Mouse (Mus musculus): ENCODE measurements around the gene Cox10. TPM values are rescaled to one million over a fixed set of nuclear protein-coding genes. Genes with fewer than 3 reads are reported as not detected.

Cox10 gene
- polyA plus RNA-seq, 1 experiment from 2014 or later = 12.4 TPM

- 80% methylated on average over 9 of the region's 9 CpGs for WGBS (ENCODE audit: insufficient replicate concordance)
- Histone ChIP-seq H3K36me3 (no peaks in the 10 kb centered on the region), H3K4me2 (no peak overlapping the region), H3K27ac (no peak overlapping the region), H3K27me3 (no peaks in the 10 kb centered on the region), H3K9me3 (replicated peaks) (no peaks in the 10 kb centered on the region), H3K4me3 (replicated peaks) (no peak overlapping the region), H3K9ac (no peak overlapping the region), H3K4me1 (replicated peaks) (peaks cover 19% of the 10 kb centered on the region)
- ATAC-seq (ENCODE audit: low read depth) = no peak
- DNase-seq = no peak
These were observed 56.7 kb downstream of the Cox10 start for GRCm38 (mm10) chr11:64022403-64023047.

- Histone ChIP-seq H3K27me3 (no peaks in the 10 kb centered on the region), H3K9ac (no peak overlapping the region), H3K36me3 (no peaks in the 10 kb centered on the region), H3K4me3 (replicated peaks) (no peak overlapping the region), H3K4me1 (replicated peaks) (peaks cover 24% of the 10 kb centered on the region), H3K4me2 (no peak overlapping the region), H3K27ac (no peak overlapping the region), H3K9me3 (replicated peaks) (no peaks in the 10 kb centered on the region)
- ATAC-seq (ENCODE audit: low read depth) = peak; percentile 78
- 25% methylated on average over 8 of the region's 8 CpGs for WGBS (ENCODE audit: insufficient replicate concordance)
- DNase-seq = no peak
These were observed 60.0 kb downstream of the Cox10 start for GRCm38 (mm10) chr11:64019235-64019634.

- H3K9ac ChIP-seq = no peak overlapping the region
- H3K9me3 ChIP-seq (replicated peaks) = no peaks in the 10 kb centered on the region
- H3K27ac ChIP-seq = no peak overlapping the region
- 58% methylated on average over 5 of the region's 5 CpGs for WGBS (ENCODE audit: insufficient replicate concordance)
- no peak for DNase-seq
- H3K4me2 ChIP-seq = no peak overlapping the region
- no peak for ATAC-seq (ENCODE audit: low read depth)
- H3K4me3 ChIP-seq (replicated peaks) = no peak overlapping the region
- H3K4me1 ChIP-seq (replicated peaks) = peaks cover 17% of the 10 kb centered on the region
- H3K36me3 ChIP-seq = no peaks in the 10 kb centered on the region
- H3K27me3 ChIP-seq = no peaks in the 10 kb centered on the region
These were observed 61.1 kb downstream of the Cox10 start for GRCm38 (mm10) chr11:64018165-64018564.

DNA sequence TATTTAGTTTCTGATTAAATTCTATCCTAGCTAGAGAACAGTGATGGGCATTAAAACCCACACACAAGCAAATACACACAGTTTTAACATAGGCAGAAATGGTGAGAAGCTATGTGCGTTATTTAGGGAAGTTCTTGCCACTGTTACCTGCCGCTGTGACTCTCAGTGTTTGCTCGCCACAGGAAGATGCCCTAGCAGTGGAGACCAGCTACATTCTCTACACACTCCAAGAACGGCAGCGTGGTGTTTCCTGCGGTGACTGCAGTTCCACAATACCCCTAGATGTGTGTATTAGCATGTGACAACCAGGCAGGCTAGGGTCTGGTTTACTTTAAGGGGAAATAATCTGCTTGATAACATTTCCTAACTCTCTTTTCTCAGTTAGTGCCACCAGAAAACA is 64.0 kb downstream of the Cox10 start:
- DNase-seq = no peak
- Histone ChIP-seq H3K27ac (no peak overlapping the region), H3K36me3 (no peaks in the 10 kb centered on the region), H3K9me3 (replicated peaks) (no peaks in the 10 kb centered on the region), H3K4me2 (no peak overlapping the region), H3K9ac (no peak overlapping the region), H3K27me3 (no peaks in the 10 kb centered on the region), H3K4me3 (replicated peaks) (no peak overlapping the region), H3K4me1 (replicated peaks) (peaks cover 33% of the 10 kb centered on the region)
- WGBS (ENCODE audit: insufficient replicate concordance) = 57% methylated on average over 6 of the region's 6 CpGs
- ATAC-seq (ENCODE audit: low read depth) = no peak

GRCm38 (mm10) chr11:64010724-64011496 is 68.4 kb downstream of the Cox10 start:
- Histone ChIP-seq H3K9me3 (replicated peaks) (no peaks in the 10 kb centered on the region), H3K27me3 (no peaks in the 10 kb centered on the region), H3K4me3 (replicated peaks) (no peak overlapping the region; the same call in 1 of the 2 replicates), H3K9ac (peak overlapping the region; percentile 12; the same call in 1 of the 2 replicates), H3K27ac (peak overlapping the region; percentile 51), H3K4me2 (peak overlapping the region; percentile 49), H3K4me1 (replicated peaks) (peaks cover 26% of the 10 kb centered on the region), H3K36me3 (no peaks in the 10 kb centered on the region)
- ATAC-seq (ENCODE audit: low read depth) (peak; percentile 98), DNase-seq (peak; percentile 63)
- WGBS (ENCODE audit: insufficient replicate concordance) = 30% methylated on average over 22 of the region's 22 CpGs

GRCm38 (mm10) chr11:64004152-64004551 is 75.1 kb downstream of the Cox10 start:
- Histone ChIP-seq H3K9ac (no peak overlapping the region), H3K4me2 (no peak overlapping the region), H3K27me3 (no peaks in the 10 kb centered on the region), H3K4me1 (replicated peaks) (peaks cover 40% of the 10 kb centered on the region), H3K27ac (no peak overlapping the region), H3K4me3 (replicated peaks) (no peak overlapping the region), H3K9me3 (replicated peaks) (no peaks in the 10 kb centered on the region), H3K36me3 (no peaks in the 10 kb centered on the region)
- DNase-seq = no peak
- WGBS (ENCODE audit: insufficient replicate concordance) = 85% methylated on average over 4 of the region's 4 CpGs
- ATAC-seq (ENCODE audit: low read depth) = no peak

- 64% methylated on average over 3 of the region's 3 CpGs for WGBS (ENCODE audit: insufficient replicate concordance)
- Histone ChIP-seq H3K4me2 (peak overlapping the region; percentile 8; the same call in 1 of the 2 replicates), H3K9ac (no peak overlapping the region), H3K4me3 (replicated peaks) (no peak overlapping the region), H3K27me3 (no peaks in the 10 kb centered on the region), H3K27ac (no peak overlapping the region), H3K9me3 (replicated peaks) (no peaks in the 10 kb centered on the region), H3K4me1 (replicated peaks) (peaks cover 40% of the 10 kb centered on the region), H3K36me3 (no peaks in the 10 kb centered on the region)
- peak; percentile 55 for DNase-seq
- ATAC-seq (ENCODE audit: low read depth) = peak; percentile 78
These were observed 75.8 kb downstream of the Cox10 start for GRCm38 (mm10) chr11:64003484-64003883.

DNA sequence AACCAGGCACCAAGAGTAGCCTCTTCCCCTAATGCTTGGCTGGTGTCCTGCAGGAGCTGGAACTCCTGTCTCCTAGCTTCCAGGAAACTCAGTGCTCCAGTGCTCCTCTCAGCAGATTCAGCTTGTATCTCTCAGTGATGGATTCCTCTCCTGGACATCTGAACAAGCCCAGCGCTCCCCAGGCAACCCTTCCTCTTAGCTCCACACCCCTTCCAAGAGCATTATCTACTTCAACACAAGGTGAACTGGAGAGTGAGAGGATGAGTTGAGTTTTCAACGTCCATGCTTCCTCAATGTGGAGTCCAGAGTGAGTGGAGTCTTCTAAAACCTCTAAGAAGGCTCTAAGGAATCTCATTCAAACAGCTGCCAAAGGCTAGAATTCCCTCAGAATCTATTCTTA is 76.6 kb downstream of the Cox10 start:
- Histone ChIP-seq H3K27me3 (no peaks in the 10 kb centered on the region), H3K9ac (no peak overlapping the region; the same call in 1 of the 2 replicates), H3K9me3 (replicated peaks) (no peaks in the 10 kb centered on the region), H3K4me3 (replicated peaks) (no peak overlapping the region), H3K4me1 (replicated peaks) (peaks cover 40% of the 10 kb centered on the region), H3K27ac (0 out of 2 replicates have a peak overlapping the region, but pooled peaks have one; percentile 11), H3K36me3 (0 out of 2 replicates have a peak, but pooled peaks cover 2% of the 10 kb centered on the region), H3K4me2 (0 out of 2 replicates have a peak overlapping the region, but pooled peaks have one; percentile 15)
- ATAC-seq (ENCODE audit: low read depth) (peak; percentile 70), DNase-seq (peak; percentile 24)
- 23% methylated on average over 2 of the region's 2 CpGs for WGBS (ENCODE audit: insufficient replicate concordance)

DNA sequence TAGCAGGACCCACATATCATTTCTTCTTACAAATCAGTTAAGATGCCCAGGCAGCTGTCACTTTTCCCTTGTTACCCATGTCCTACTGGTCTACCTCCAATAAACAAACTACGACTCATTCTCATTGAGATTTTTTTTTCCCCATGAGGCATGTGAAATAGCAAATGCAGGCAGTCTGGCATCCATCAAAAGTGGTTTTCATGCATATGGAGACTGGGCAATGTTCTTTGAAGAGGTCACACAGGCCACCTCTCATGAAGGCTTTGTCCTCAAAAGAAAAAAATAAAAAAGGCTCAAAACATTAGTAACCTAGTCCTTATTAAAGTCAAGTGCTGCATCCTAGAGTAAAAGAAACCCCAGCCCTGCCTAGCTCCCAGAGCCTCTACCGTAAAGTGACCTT is 78.2 kb downstream of the Cox10 start:
- no peak overlapping the region for H3K9ac ChIP-seq

GRCm38 (mm10) chr11:64000200-64000794 is 79.0 kb downstream of the Cox10 start:
- Histone ChIP-seq H3K36me3 (0 out of 2 replicates have a peak, but pooled peaks cover 6% of the 10 kb centered on the region), H3K27ac (no peak overlapping the region), H3K4me1 (replicated peaks) (peaks cover 37% of the 10 kb centered on the region), H3K4me3 (replicated peaks) (no peak overlapping the region), H3K27me3 (no peaks in the 10 kb centered on the region), H3K9ac (no peak overlapping the region), H3K4me2 (no peak overlapping the region), H3K9me3 (replicated peaks) (no peaks in the 10 kb centered on the region)
- 61% methylated on average over 5 of the region's 5 CpGs for WGBS (ENCODE audit: insufficient replicate concordance)
- ATAC-seq (ENCODE audit: low read depth) = no peak
- DNase-seq = no peak

More for the DNA sequence above, 78.2 kb downstream of the Cox10 start:
- no peak overlapping the region for H3K4me3 ChIP-seq (replicated peaks)
- 0 out of 2 replicates have a peak, but pooled peaks cover 6% of the 10 kb centered on the region for H3K36me3 ChIP-seq
- ATAC-seq (ENCODE audit: low read depth) (no peak), DNase-seq (no peak)
- H3K4me2 ChIP-seq = no peak overlapping the region
- H3K27ac ChIP-seq = no peak overlapping the region
- H3K4me1 ChIP-seq (replicated peaks) = peaks cover 37% of the 10 kb centered on the region
- H3K27me3 ChIP-seq = no peaks in the 10 kb centered on the region
- no peaks in the 10 kb centered on the region for H3K9me3 ChIP-seq (replicated peaks)
- 87% methylated on average over 2 of the region's 2 CpGs for WGBS (ENCODE audit: insufficient replicate concordance)

GRCm38 (mm10) chr11:63999431-63999830 is 79.8 kb downstream of the Cox10 start:
- WGBS (ENCODE audit: insufficient replicate concordance) = 72% methylated on average over 6 of the region's 6 CpGs
- no peak for DNase-seq
- no peak overlapping the region for H3K4me3 ChIP-seq (replicated peaks)

More at GRCm38 (mm10) chr11:63999431-63999830, 79.8 kb downstream of the Cox10 start:
- peaks cover 36% of the 10 kb centered on the region for H3K4me1 ChIP-seq (replicated peaks)
- no peak overlapping the region for H3K9ac ChIP-seq
- 0 out of 2 replicates have a peak, but pooled peaks cover 6% of the 10 kb centered on the region for H3K36me3 ChIP-seq
- no peaks in the 10 kb centered on the region for H3K9me3 ChIP-seq (replicated peaks)
- H3K27me3 ChIP-seq = no peaks in the 10 kb centered on the region
- H3K27ac ChIP-seq = no peak overlapping the region
- H3K4me2 ChIP-seq = no peak overlapping the region
- ATAC-seq (ENCODE audit: low read depth) = no peak
